Mouse (Mus musculus): ENCODE results near the gene Zfp324. TPM values are rescaled to one million over a fixed set of nuclear protein-coding genes. Genes with fewer than 3 reads are reported as not detected.

Gene Zfp324
- polyA plus RNA-seq, 1 experiment from 2014 or later = 15.9 TPM

Other genes starting within 250 kb of the Zfp324 start
- gene Vmn2r56, start 230.8 kb upstream of the Zfp324 start, polyA plus RNA-seq (2015; fragmentation: Nextera tagmentation; extraction: Ambion mirVana) = 0.03 TPM in 1 of 2 replicates, not detected in the other
- gene Zscan18, start 162.2 kb upstream of the Zfp324 start, polyA plus RNA-seq (2015; fragmentation: Nextera tagmentation; extraction: Ambion mirVana) = 21.3 and 22.7 TPM in 2 replicates
- 28.9 and 30.2 TPM in 2 replicates for gene Zfp329, start 147.0 kb upstream of the Zfp324 start, polyA plus RNA-seq (2015; fragmentation: Nextera tagmentation; extraction: Ambion mirVana)
- 40.2 and 44.1 TPM in 2 replicates for gene Zfp110, start 131.1 kb upstream of the Zfp324 start, polyA plus RNA-seq (2015; fragmentation: Nextera tagmentation; extraction: Ambion mirVana)
- gene Zfp128, start 84.7 kb upstream of the Zfp324 start, polyA plus RNA-seq (2015; fragmentation: Nextera tagmentation; extraction: Ambion mirVana) = 8.0 and 8.8 TPM in 2 replicates
- 13.8 TPM in 2 replicates for gene Zscan22, start 68.0 kb upstream of the Zfp324 start, polyA plus RNA-seq (2015; fragmentation: Nextera tagmentation; extraction: Ambion mirVana)
- 659 and 698 TPM in 2 replicates for gene Rps5, start 43.5 kb upstream of the Zfp324 start, polyA plus RNA-seq (2015; fragmentation: Nextera tagmentation; extraction: Ambion mirVana)
- gene Rnf225, start 38.4 kb upstream of the Zfp324 start, polyA plus RNA-seq (2015; fragmentation: Nextera tagmentation; extraction: Ambion mirVana) = 0.61 and 0.84 TPM in 2 replicates
- 11.7 and 12.5 TPM in 2 replicates for gene Zfp446, start 12.0 kb downstream of the Zfp324 start, polyA plus RNA-seq (2015; fragmentation: Nextera tagmentation; extraction: Ambion mirVana)
- gene Slc27a5, start 32.4 kb downstream of the Zfp324 start, polyA plus RNA-seq (2015; fragmentation: Nextera tagmentation; extraction: Ambion mirVana) = 0.20 and 0.50 TPM in 2 replicates
- gene Trim28, start 33.3 kb downstream of the Zfp324 start, polyA plus RNA-seq (2015; fragmentation: Nextera tagmentation; extraction: Ambion mirVana) = 252 and 278 TPM in 2 replicates
- gene Zbtb45, start 44.2 kb downstream of the Zfp324 start, polyA plus RNA-seq (2015; fragmentation: Nextera tagmentation; extraction: Ambion mirVana) = 40.4 and 44.2 TPM in 2 replicates
- gene Chmp2a, start 69.0 kb downstream of the Zfp324 start, polyA plus RNA-seq (2015; fragmentation: Nextera tagmentation; extraction: Ambion mirVana) = 180 and 184 TPM in 2 replicates
- gene Ube2m, start 72.4 kb downstream of the Zfp324 start, polyA plus RNA-seq (2015; fragmentation: Nextera tagmentation; extraction: Ambion mirVana) = 118 and 131 TPM in 2 replicates
- gene Mzf1, start 88.9 kb downstream of the Zfp324 start, polyA plus RNA-seq (2015; fragmentation: Nextera tagmentation; extraction: Ambion mirVana) = 7.9 and 8.7 TPM in 2 replicates
- gene Vmn1r85, start 129.3 kb downstream of the Zfp324 start, polyA plus RNA-seq (2015; fragmentation: Nextera tagmentation; extraction: Ambion mirVana) = 0.04 and 0.06 TPM in 2 replicates
- not detected in 2 replicates for gene Vmn1r86, start 154.1 kb downstream of the Zfp324 start, polyA plus RNA-seq (2015; fragmentation: Nextera tagmentation; extraction: Ambion mirVana)
- gene Vmn1r87, start 174.3 kb downstream of the Zfp324 start, polyA plus RNA-seq (2015; fragmentation: Nextera tagmentation; extraction: Ambion mirVana) = not detected in 2 replicates
- not detected in 2 replicates for gene Vmn1r88, start 193.7 kb downstream of the Zfp324 start, polyA plus RNA-seq (2015; fragmentation: Nextera tagmentation; extraction: Ambion mirVana)
- gene Vmn1r89, start 247.2 kb downstream of the Zfp324 start, polyA plus RNA-seq (2015; fragmentation: Nextera tagmentation; extraction: Ambion mirVana) = not detected in 2 replicates

Measured in forebrain, embryonic 15.5 days (tissue).